Mouse (Mus musculus) neural tube, embryonic 10.5 days (tissue): ENCODE data around the gene Rad9b.

Experiments used
- DNase-seq: peaks from one replicate; pipeline ENCODE4 v3.0.0-alpha.2; 2017; ENCODE audit warnings: low spot score; ENCODE audit errors: extremely low spot score

Gene Rad9b

GRCm38 (mm10) chr5:122284183-122285028 is 69.6 kb downstream of the Rad9b start, which contains the start of gene Pptc7:
Gene Pptc7, plus strand, starts transcription at chr5:122284365.
- DNase-seq = peak; percentile 90

DNA sequence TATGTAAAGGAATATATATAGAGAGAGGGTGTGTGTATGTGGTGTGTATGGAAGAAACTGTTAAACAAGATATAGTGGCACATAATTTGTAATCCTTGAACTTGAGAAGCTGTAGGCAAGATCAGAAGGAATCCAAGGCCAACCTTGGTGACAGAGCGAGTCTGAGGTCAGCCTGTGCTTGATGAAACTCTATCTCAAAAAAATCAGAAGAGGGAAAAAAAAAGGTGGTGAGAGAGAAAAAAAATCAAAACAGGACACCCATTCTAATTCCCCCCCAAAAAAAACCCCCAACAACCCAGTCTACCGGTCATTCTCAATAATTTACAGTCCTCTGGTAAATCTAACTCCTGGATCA is 70.2 kb downstream of the Rad9b start:
- no peak for DNase-seq

DNA sequence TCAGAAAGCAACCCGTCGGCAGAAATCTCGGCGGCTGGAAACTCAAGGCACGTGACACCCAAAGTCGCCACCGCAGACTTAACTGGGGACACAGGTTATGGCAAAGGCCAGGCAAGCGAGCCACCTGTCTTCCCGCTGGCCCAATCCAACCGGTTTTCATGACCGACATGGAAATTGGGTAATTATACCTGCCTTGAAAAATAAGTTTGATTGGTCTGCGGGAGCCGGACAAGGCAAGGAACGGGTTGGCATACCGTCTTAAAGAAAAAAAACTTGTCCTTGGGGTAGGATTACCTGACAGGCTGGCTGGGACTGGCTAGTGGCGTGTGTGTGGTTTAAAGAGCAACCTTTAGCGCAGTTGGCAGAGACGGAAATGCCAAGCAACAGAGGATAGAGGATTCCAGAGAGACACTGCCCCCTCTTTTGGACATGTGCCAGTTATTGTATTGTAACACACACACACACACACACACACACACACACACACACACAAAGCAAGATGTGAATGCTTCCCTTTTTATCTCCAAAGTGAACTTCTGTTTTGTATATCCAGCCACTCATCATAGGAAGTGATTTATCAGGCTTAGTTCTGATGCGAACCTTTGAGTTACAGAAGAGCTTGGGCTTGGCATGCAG is 73.1 kb downstream of the Rad9b start:
- no peak for DNase-seq

GRCm38 (mm10) chr5:122280422-122280826 is 73.6 kb downstream of the Rad9b start:
- no peak for DNase-seq

DNA sequence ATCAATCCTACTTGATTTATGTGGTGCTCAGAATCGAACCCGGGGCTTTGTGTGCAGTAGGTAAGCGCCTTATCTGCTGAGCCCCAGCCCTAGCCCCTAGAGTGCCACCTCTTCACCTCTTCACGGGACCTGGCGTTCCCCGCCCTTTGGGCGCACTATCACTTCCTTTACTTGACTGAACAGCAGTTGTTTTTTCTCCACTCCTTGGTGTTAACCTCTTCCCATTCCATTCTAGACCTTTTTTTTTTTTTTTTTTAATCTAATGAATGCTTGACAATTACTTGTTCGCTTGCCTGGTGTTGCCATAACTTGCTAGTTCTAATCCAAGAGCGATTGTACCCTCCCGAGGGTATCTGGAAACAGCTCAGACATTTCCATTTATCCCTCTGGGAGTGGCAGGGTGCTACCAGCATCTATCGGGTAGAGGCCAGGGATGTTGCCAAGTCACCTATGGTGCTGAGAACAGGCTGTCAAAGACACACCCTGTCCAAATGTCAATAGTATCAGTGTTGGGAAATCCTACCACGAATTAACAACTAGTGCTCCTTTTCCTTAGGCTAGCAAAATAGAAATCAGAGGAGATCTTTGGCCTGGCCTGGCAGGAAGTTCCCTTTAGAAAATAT is 74.1 kb downstream of the Rad9b start:
- DNase-seq = no peak

GRCm38 (mm10) chr5:122278946-122279345 is 75.1 kb downstream of the Rad9b start:
- no peak for DNase-seq

DNA sequence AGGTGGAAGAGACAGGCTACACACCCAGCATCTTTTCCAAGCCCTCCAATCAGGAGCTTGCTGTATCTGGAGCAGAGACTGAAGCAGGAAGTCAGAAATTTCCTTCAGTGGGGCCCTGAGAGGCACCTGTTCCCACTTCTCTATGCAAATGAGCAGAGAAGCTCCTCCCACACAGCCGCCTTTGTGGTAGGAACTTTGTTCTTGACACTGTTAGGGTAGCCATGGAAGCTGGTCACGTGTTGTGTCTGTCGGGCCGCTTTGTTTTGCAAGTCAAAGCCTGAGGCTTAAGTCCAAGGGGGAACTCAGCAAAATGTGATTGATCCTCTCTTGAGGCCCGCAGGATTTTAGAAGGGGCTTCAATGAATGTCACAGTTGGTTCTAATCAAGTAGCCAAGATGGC is 79.2 kb downstream of the Rad9b start:
- no peak for DNase-seq
